Comparison of ENCODE assay signal across 17 mouse cellular contexts in genomic region chr6:5113103-5113502, GRCm38 (mm10).
DNase-seq lines count a peak whose midpoint lies in the region; ATAC-seq and TF ChIP-seq lines count a peak whose summit lies in the region.
"Had no signal": no experiment of that assay in that cellular context is flagged by ENCODE, and none has a peak within 500 bp of the region (broad histone marks: within the 10 kb centered on the region; RNA-seq: fewer than 3 reads in every experiment).

No protein-coding gene starts in this region.

- no peaks in the 10 kb centered on the region for H3K27me3 ChIP-seq in kidney, embryonic 15.5 days
- no peaks in the 10 kb centered on the region for H3K27me3 ChIP-seq in limb, embryonic 10.5 days (ENCODE audit: low read depth, poor library complexity, severe bottlenecking)
- no peaks in the 10 kb centered on the region for H3K27me3 ChIP-seq in liver, postnatal 0 days (ENCODE audit: insufficient read depth, low read length)
- H3K27me3 ChIP-seq: embryonic facial prominence, embryonic 12.5 days; midbrain, embryonic 13.5 days; neural tube, embryonic 12.5 days had no signal

- H3K27ac ChIP-seq in kidney, embryonic 15.5 days = no peak overlapping the region
- peak overlapping the region; percentile 85 for H3K27ac ChIP-seq in limb, embryonic 10.5 days
- peak overlapping the region; percentile 18; the same call in 1 of the 2 replicates for H3K27ac ChIP-seq in liver, postnatal 0 days (ENCODE audit: low read depth)
- H3K27ac ChIP-seq: embryonic facial prominence, embryonic 12.5 days; midbrain, embryonic 13.5 days; neural tube, embryonic 12.5 days had no signal

- DNase-seq in kidney, postnatal 25 days = no peak
- peak; percentile 30 for DNase-seq in 416B (ENCODE audit: low read depth)
- DNase-seq in limb, embryonic 10.5 days (ENCODE audit: low spot score) = no peak
- no peak for DNase-seq in liver, postnatal 0 days
- DNase-seq in embryo, embryonic 10 days (ENCODE audit: low spot score) = no peak
- DNase-seq in layer of hippocampus, postnatal 10 days (ENCODE audit: low spot score in 2 of 2) = no peak
- DNase-seq: adrenal gland, adult 2 months; cerebellum, adult 8-10 months; gastrocnemius, postnatal 14 days; kidney, adult 9 months; thymus, postnatal 4 days had no signal

- no peak for TF ChIP-seq CTCF in liver, postnatal 0 days (IDR thresholded peaks at IDR 0.05; ENCODE audit: low read depth)

- no peak overlapping the region for H3K4me2 ChIP-seq in kidney, embryonic 15.5 days
- 0 out of 2 replicates have a peak overlapping the region, but pooled peaks have one; percentile 30 for H3K4me2 ChIP-seq in liver, postnatal 0 days (ENCODE audit: low read depth, low read length)
- H3K4me2 ChIP-seq: embryonic facial prominence, embryonic 12.5 days; midbrain, embryonic 13.5 days; neural tube, embryonic 12.5 days had no signal

- TF ChIP-seq EP300 in liver, postnatal 0 days (IDR thresholded peaks at IDR 0.05; ENCODE audit: low read depth) = no peak

- WGBS in kidney, embryonic 15.5 days = 9% methylated on average over 8 of the region's 8 CpGs
- 23% methylated on average over 8 of the region's 8 CpGs for WGBS in limb, embryonic 10.5 days
- 30% methylated on average over 8 of the region's 8 CpGs for WGBS in liver, postnatal 0 days (ENCODE audit: insufficient replicate concordance)

- no peak overlapping the region for H3K9ac ChIP-seq in kidney, embryonic 15.5 days
- no peak overlapping the region for H3K9ac ChIP-seq in liver, postnatal 0 days (replicated peaks)
- H3K9ac ChIP-seq: embryonic facial prominence, embryonic 12.5 days; midbrain, embryonic 13.5 days; neural tube, embryonic 12.5 days had no signal

- H3K4me1 ChIP-seq in kidney, embryonic 15.5 days = peaks cover 27% of the 10 kb centered on the region
- peaks cover 60% of the 10 kb centered on the region for H3K4me1 ChIP-seq in limb, embryonic 10.5 days
- H3K4me1 ChIP-seq in liver, postnatal 0 days (ENCODE audit: insufficient read depth) = 0 out of 2 replicates have a peak, but pooled peaks cover 4% of the 10 kb centered on the region

- 0 out of 2 replicates have a peak, but pooled peaks have one; percentile 38 for ATAC-seq in kidney, embryonic 15.5 days (replicated peaks; ENCODE audit: low FRiP score)
- peak; percentile 79 for ATAC-seq in liver, postnatal 0 days
- ATAC-seq: forebrain, embryonic 14.5 days; midbrain, embryonic 13.5 days had no signal

- peaks cover 8% of the 10 kb centered on the region; the same call in 1 of the 2 replicates for H3K36me3 ChIP-seq in kidney, embryonic 15.5 days
- H3K36me3 ChIP-seq in limb, embryonic 10.5 days = peaks cover 45% of the 10 kb centered on the region
- H3K36me3 ChIP-seq in liver, postnatal 0 days (replicated peaks; ENCODE audit: insufficient read depth, low read length) = no peaks in the 10 kb centered on the region
- H3K36me3 ChIP-seq: neural tube, embryonic 12.5 days had no signal

- H3K4me3 ChIP-seq in kidney, embryonic 15.5 days (replicated peaks) = no peak overlapping the region
- H3K4me3 ChIP-seq in limb, embryonic 10.5 days = no peak overlapping the region
- no peak overlapping the region for H3K4me3 ChIP-seq in liver, postnatal 0 days (ENCODE audit: low read depth, low read length)
- H3K4me3 ChIP-seq: embryonic facial prominence, embryonic 12.5 days; erythroblast, embryonic 14.5 days; midbrain, embryonic 13.5 days; neural tube, embryonic 12.5 days had no signal

- H3K9me3 ChIP-seq in kidney, embryonic 15.5 days (replicated peaks) = no peaks in the 10 kb centered on the region
- H3K9me3 ChIP-seq in limb, embryonic 10.5 days (replicated peaks) = no peaks in the 10 kb centered on the region
- H3K9me3 ChIP-seq in liver, postnatal 0 days (ENCODE audit: low read length) = no peaks in the 10 kb centered on the region
- H3K9me3 ChIP-seq: embryonic facial prominence, embryonic 12.5 days; midbrain, embryonic 13.5 days; neural tube, embryonic 12.5 days had no signal
